Mouse (Mus musculus) liver, adult 2 months (tissue): ENCODE data around the gene Kcnip4. TPM values are rescaled to one million over a fixed set of nuclear protein-coding genes. Genes with fewer than 3 reads are reported as not detected.

Experiments
- DNase-seq: peaks from one replicate; pipeline ENCODE4 v3.0.0-alpha.2; 2011; ENCODE audit warnings: low read depth, low spot score; ENCODE audit errors: extremely low read depth
- H3K27ac ChIP-seq: fragments of 200-500 bp; replicated peaks from 2 replicates; pipeline ENCODE4 v1.5.1; 2012; ENCODE audit warnings: low read depth, mild to moderate bottlenecking, control low read depth, inconsistent platforms, low read length; ENCODE audit not compliant: insufficient read depth
- H3K27me3 ChIP-seq: fragments of 200-500 bp; 2 replicates; pipeline ENCODE4 v1.6.1; 2012; ENCODE audit warnings: mild to moderate bottlenecking, moderate library complexity, low read length, inconsistent platforms; ENCODE audit not compliant: control insufficient read depth, insufficient read depth
- H3K36me3 ChIP-seq: fragments of 200-500 bp; 2 replicates; pipeline ENCODE4 v1.6.1; 2012; ENCODE audit warnings: low read length, inconsistent platforms; ENCODE audit not compliant: control insufficient read depth, insufficient read depth
- H3K4me1 ChIP-seq: fragments of 200-500 bp; 2 replicates; pipeline ENCODE4 v1.6.1; 2011; ENCODE audit warnings: low read length; ENCODE audit not compliant: control insufficient read depth, insufficient read depth
- H3K4me3 ChIP-seq: fragments of 200-500 bp; 2 replicates; pipeline ENCODE4 v1.5.1; 2011; ENCODE audit warnings: low read depth, mild to moderate bottlenecking, control low read depth, low read length, moderate library complexity; ENCODE audit not compliant: insufficient read depth
- H3K79me2 ChIP-seq: fragments of 200-500 bp; 2 replicates; pipeline ENCODE4 v1.6.1; 2012; ENCODE audit warnings: inconsistent platforms, mild to moderate bottlenecking, low read length, moderate library complexity; ENCODE audit not compliant: control insufficient read depth, insufficient read depth
- H3K9ac ChIP-seq: fragments of 200-500 bp; 2 replicates; pipeline ENCODE4 v1.6.1; 2012; ENCODE audit warnings: low read depth, mild to moderate bottlenecking, control low read depth, inconsistent platforms, low read length
- CTCF ChIP-seq: fragments of 200-500 bp; IDR thresholded peaks from 2 replicates; pipeline ENCODE4 v1.5.1; 2011; ENCODE audit warnings: low read depth, low read length, control low read depth
- POLR2A ChIP-seq: fragments of 200-500 bp; IDR thresholded peaks from 2 replicates; pipeline ENCODE4 v1.6.1; 2011; ENCODE audit warnings: low read length, control low read depth; ENCODE audit not compliant: insufficient read depth; ENCODE audit errors: extremely low read depth
- WGBS: fragments of 180-500 bp; shearing (Covaris S2); methylation state at CpG from one replicate; pipeline ENCODE4 v1.1.7; 2018; 5-methylcytosine and 5-hydroxymethylcytosine counted together
- polyA plus RNA-seq: library from polyadenylated mRNA; depleted of rRNA; stranded (reverse); fragments of >200 nt; gene quantifications from 2 replicates; pipeline ENCODE4 v1.2.3, GENCODE M21; 2012
- total RNA-seq: library from RNA; depleted of rRNA; stranded (reverse); fragments of >200 nt; gene quantifications from 2 replicates; pipeline ENCODE4 v1.2.3, GENCODE M21; 2014

The Kcnip4 gene
- total and polyA plus RNA-seq, 2 experiments, result not detected

GRCm38 (mm10) chr5:49525242-49525612 lies 520 bp upstream of the Kcnip4 start:
- Histone ChIP-seq H3K27me3 (peaks cover 8% of the 10 kb centered on the region), H3K79me2 (no peaks in the 10 kb centered on the region), H3K27ac (no peak overlapping the region), H3K9ac (no peak overlapping the region), H3K4me1 (no peaks in the 10 kb centered on the region), H3K4me3 (no peak overlapping the region), H3K36me3 (no peaks in the 10 kb centered on the region)
- no peak for DNase-seq
- 49% methylated on average over 4 of the region's 4 CpGs for WGBS
- TF ChIP-seq CTCF, result no peak
- TF ChIP-seq POLR2A, result no peak

- Histone ChIP-seq H3K27ac (no peak overlapping the region), H3K79me2 (no peaks in the 10 kb centered on the region), H3K9ac (no peak overlapping the region), H3K4me1 (no peaks in the 10 kb centered on the region), H3K4me3 (no peak overlapping the region), H3K27me3 (peaks cover 8% of the 10 kb centered on the region), H3K36me3 (no peaks in the 10 kb centered on the region)
- DNase-seq, result no peak
- TF ChIP-seq POLR2A (no peak), CTCF (no peak)
- 11% methylated on average over 11 of the region's 11 CpGs for WGBS
Observed at GRCm38 (mm10) chr5:49523997-49524393, 712 bp downstream of the Kcnip4 start.

- no peak overlapping the region for H3K9ac ChIP-seq
- TF ChIP-seq POLR2A (no peak), CTCF (no peak)
- H3K36me3 ChIP-seq, result no peaks in the 10 kb centered on the region
- WGBS, result 63% methylated on average over 4 of the region's 4 CpGs
- H3K4me1 ChIP-seq, result no peaks in the 10 kb centered on the region
- no peak for DNase-seq
- H3K79me2 ChIP-seq, result no peaks in the 10 kb centered on the region
- H3K4me3 ChIP-seq, result no peak overlapping the region
- peaks cover 8% of the 10 kb centered on the region for H3K27me3 ChIP-seq
- H3K27ac ChIP-seq, result no peak overlapping the region
Observed at GRCm38 (mm10) chr5:49522986-49523385, 1.7 kb downstream of the Kcnip4 start.

GRCm38 (mm10) chr5:49498743-49499142 lies 26.0 kb downstream of the Kcnip4 start:
- Histone ChIP-seq H3K4me1 (no peaks in the 10 kb centered on the region), H3K4me3 (no peak overlapping the region), H3K27me3 (no peaks in the 10 kb centered on the region), H3K36me3 (no peaks in the 10 kb centered on the region), H3K9ac (no peak overlapping the region), H3K79me2 (no peaks in the 10 kb centered on the region), H3K27ac (no peak overlapping the region)
- no peak for TF ChIP-seq POLR2A
- TF ChIP-seq CTCF, result no peak
- DNase-seq, result no peak
- 65% methylated on average over 3 of the region's 3 CpGs for WGBS

GRCm38 (mm10) chr5:49487270-49487669 lies 37.4 kb downstream of the Kcnip4 start:
- Histone ChIP-seq H3K27me3 (no peaks in the 10 kb centered on the region), H3K4me3 (no peak overlapping the region), H3K79me2 (no peaks in the 10 kb centered on the region), H3K9ac (no peak overlapping the region), H3K36me3 (no peaks in the 10 kb centered on the region), H3K27ac (no peak overlapping the region), H3K4me1 (no peaks in the 10 kb centered on the region)
- no peak for TF ChIP-seq POLR2A
- no peak for TF ChIP-seq CTCF
- WGBS, result 30% methylated on average over 2 of the region's 2 CpGs
- no peak for DNase-seq

GRCm38 (mm10) chr5:49470738-49471137 lies 54.0 kb downstream of the Kcnip4 start:
- 81% methylated on average over 2 of the region's 2 CpGs for WGBS
- no peak overlapping the region for H3K4me3 ChIP-seq
- no peaks in the 10 kb centered on the region for H3K79me2 ChIP-seq
- no peaks in the 10 kb centered on the region for H3K27me3 ChIP-seq
- no peaks in the 10 kb centered on the region for H3K4me1 ChIP-seq
- H3K36me3 ChIP-seq, result no peaks in the 10 kb centered on the region
- DNase-seq, result no peak
- H3K27ac ChIP-seq, result no peak overlapping the region
- no peak overlapping the region for H3K9ac ChIP-seq
- TF ChIP-seq CTCF (no peak), POLR2A (no peak)
